Mouse (Mus musculus) heart, adult 2 months (tissue): ENCODE data around the gene Ttn.

Experiments
- CTCF ChIP-seq: fragments of 200-600 bp; IDR thresholded peaks from 2 replicates; pipeline ENCODE4 v1.8.1; 2022; ENCODE audit warnings: antibody characterized with exemption, mild to moderate bottlenecking, moderate library complexity
- EP300 ChIP-seq: fragments of 200-500 bp; IDR thresholded peaks from 2 replicates; pipeline ENCODE4 v1.6.1; 2011; ENCODE audit warnings: low read depth, low read length, control low read depth; ENCODE audit not compliant: insufficient read depth
- POLR2A ChIP-seq: fragments of 200-500 bp; IDR thresholded peaks from 2 replicates; pipeline ENCODE4 v1.6.1; 2011; ENCODE audit warnings: mild to moderate bottlenecking, low read depth, low read length, control low read depth; ENCODE audit not compliant: insufficient read depth

DNA sequence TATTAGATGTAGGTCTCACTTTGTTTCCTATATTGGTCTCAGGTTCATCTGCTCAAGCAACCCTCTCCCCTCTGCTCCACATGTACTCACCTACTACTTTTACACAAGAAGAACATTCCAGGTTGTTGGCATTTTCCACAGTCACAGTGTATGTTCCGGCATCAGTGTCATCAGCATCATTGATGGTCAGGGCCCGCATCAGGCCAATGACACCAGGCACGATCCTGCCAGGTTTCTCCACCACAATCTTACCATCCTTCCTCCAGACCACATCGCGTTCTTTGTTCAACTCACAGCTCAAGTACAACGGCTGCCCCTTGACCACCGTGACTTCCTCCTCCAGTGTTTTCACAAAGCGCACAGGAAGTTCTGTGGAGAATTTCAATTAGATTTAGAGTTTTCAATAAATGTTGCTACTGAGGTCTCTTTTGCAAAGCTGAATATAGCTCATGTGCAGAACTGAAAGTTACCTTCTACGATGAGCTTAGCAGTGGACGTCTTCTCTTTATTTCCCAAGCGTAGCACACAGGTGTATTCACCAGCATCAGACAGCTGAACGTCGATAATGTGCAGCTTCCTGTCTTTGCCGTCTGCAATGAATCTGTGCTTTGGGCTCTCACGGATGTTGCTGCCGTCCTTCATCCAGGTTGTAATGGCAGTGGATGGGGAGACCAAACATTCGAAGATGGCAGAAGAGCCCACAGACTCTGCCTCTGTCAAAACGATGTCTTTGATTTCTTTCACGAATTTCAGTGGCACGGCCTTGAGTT, 168.1 kb downstream of the Ttn start:
- TF ChIP-seq EP300 (0 out of 2 replicates have a peak, but pooled peaks have one; percentile 11), CTCF (no peak), POLR2A (no peak)
